Mouse (Mus musculus): ENCODE data around the gene Negr1.

Negr1 gene

GRCm38 (mm10) chr3:156796061-156796691 is 234.6 kb downstream of the Negr1 start:
- DNase-seq (ENCODE audit: low read depth, low spot score), result no peak

- DNase-seq (ENCODE audit: low read depth, low spot score), result no peak
These were observed 237.6 kb downstream of the Negr1 start for GRCm38 (mm10) chr3:156799228-156799627.

- no peak for DNase-seq (ENCODE audit: low read depth, low spot score)
These were observed 248.2 kb downstream of the Negr1 start for GRCm38 (mm10) chr3:156809836-156810235.

- no peak for DNase-seq (ENCODE audit: low read depth, low spot score)
These were observed 255.3 kb downstream of the Negr1 start for GRCm38 (mm10) chr3:156816938-156817337.

GRCm38 (mm10) chr3:156817452-156817851 is 255.9 kb downstream of the Negr1 start:
- peak; percentile 33 for DNase-seq (ENCODE audit: low read depth, low spot score)

- DNase-seq (ENCODE audit: low read depth, low spot score), result no peak
These were observed 261.4 kb downstream of the Negr1 start for GRCm38 (mm10) chr3:156823039-156823438.

GRCm38 (mm10) chr3:156833920-156834319 is 272.3 kb downstream of the Negr1 start:
- no peak for DNase-seq (ENCODE audit: low read depth, low spot score)

- DNase-seq (ENCODE audit: low read depth, low spot score), result no peak
These were observed 277.0 kb downstream of the Negr1 start for GRCm38 (mm10) chr3:156838550-156838949.

GRCm38 (mm10) chr3:156848385-156848784 is 286.8 kb downstream of the Negr1 start:
- DNase-seq (ENCODE audit: low read depth, low spot score), result no peak

GRCm38 (mm10) chr3:156851921-156852320 is 290.3 kb downstream of the Negr1 start:
- no peak for DNase-seq (ENCODE audit: low read depth, low spot score)

GRCm38 (mm10) chr3:156870239-156870921 is 308.8 kb downstream of the Negr1 start:
- DNase-seq (ENCODE audit: low read depth, low spot score), result no peak

GRCm38 (mm10) chr3:156870922-156871257 is 309.3 kb downstream of the Negr1 start:
- no peak for DNase-seq (ENCODE audit: low read depth, low spot score)

GRCm38 (mm10) chr3:156871641-156872196 is 310.1 kb downstream of the Negr1 start:
- DNase-seq (ENCODE audit: low read depth, low spot score), result no peak

- no peak for DNase-seq (ENCODE audit: low read depth, low spot score)
These were observed 315.0 kb downstream of the Negr1 start for GRCm38 (mm10) chr3:156876551-156876950.

GRCm38 (mm10) chr3:156882129-156882528 is 320.5 kb downstream of the Negr1 start:
- no peak for DNase-seq (ENCODE audit: low read depth, low spot score)

GRCm38 (mm10) chr3:156883873-156884272 is 322.3 kb downstream of the Negr1 start:
- DNase-seq (ENCODE audit: low read depth, low spot score), result no peak

- peak; percentile 11 for DNase-seq (ENCODE audit: low read depth, low spot score)
These were observed 324.1 kb downstream of the Negr1 start for GRCm38 (mm10) chr3:156885689-156886088.

GRCm38 (mm10) chr3:156886915-156887314 is 325.3 kb downstream of the Negr1 start:
- no peak for DNase-seq (ENCODE audit: low read depth, low spot score)

- no peak for DNase-seq (ENCODE audit: low read depth, low spot score)
These were observed 329.4 kb downstream of the Negr1 start for GRCm38 (mm10) chr3:156890986-156891385.

GRCm38 (mm10) chr3:156895322-156895721 is 333.7 kb downstream of the Negr1 start:
- DNase-seq (ENCODE audit: low read depth, low spot score), result no peak

GRCm38 (mm10) chr3:156896106-156896505 is 334.5 kb downstream of the Negr1 start:
- no peak for DNase-seq (ENCODE audit: low read depth, low spot score)

GRCm38 (mm10) chr3:156896552-156896951 is 335.0 kb downstream of the Negr1 start:
- no peak for DNase-seq (ENCODE audit: low read depth, low spot score)

GRCm38 (mm10) chr3:156901140-156901539 is 339.5 kb downstream of the Negr1 start:
- no peak for DNase-seq (ENCODE audit: low read depth, low spot score)
